ENCODE assay signal across 20 mouse cellular contexts in the genomic region with DNA sequence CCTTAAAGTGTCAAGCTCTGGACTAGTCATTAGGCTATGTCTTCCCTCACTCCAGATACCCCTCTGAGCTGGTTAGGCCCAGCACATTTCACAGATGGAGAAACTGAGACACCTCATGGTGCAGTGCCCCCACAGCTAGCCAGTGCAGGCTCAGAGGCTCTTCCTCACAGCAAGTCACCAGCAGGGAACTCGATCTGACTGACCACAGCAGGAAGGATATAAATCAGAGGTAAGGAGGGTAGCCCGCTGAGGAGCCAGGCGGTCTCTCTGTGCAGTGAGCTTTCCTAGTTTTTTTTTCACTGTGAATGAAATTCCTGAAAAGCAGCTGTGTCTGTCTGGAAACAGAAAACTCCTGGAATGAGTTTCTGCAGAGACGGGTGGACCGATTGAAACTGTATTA. TPM values are rescaled to one million over a fixed set of nuclear protein-coding genes. Genes with fewer than 3 reads are reported as not detected.
A peak's percentile ranks its signal among the peaks of the same experiment; 100 is the strongest.
DNase-seq lines count a peak whose midpoint lies in the region; ATAC-seq and TF ChIP-seq lines count a peak whose summit lies in the region.
"Had no signal": no experiment of that assay in that cellular context is flagged by ENCODE, and none has a peak within 500 bp of the region (broad histone marks: within the 10 kb centered on the region; RNA-seq: fewer than 3 reads in every experiment).

No protein-coding gene starts in this region.

- 0 out of 2 replicates have a peak overlapping the region, but pooled peaks have one; percentile 31 for H3K27ac ChIP-seq in forebrain, embryonic 12.5 days
- no peak overlapping the region for H3K27ac ChIP-seq in forebrain, embryonic 11.5 days (ENCODE audit: low read depth, low read length)
- no peak overlapping the region for H3K27ac ChIP-seq in midbrain, embryonic 11.5 days (ENCODE audit: low read depth, low read length)
- no peak overlapping the region for H3K27ac ChIP-seq in midbrain, postnatal 0 days (ENCODE audit: low read depth, low read length)
- no peak overlapping the region for H3K27ac ChIP-seq in thymus, adult 2 months (ENCODE audit: control insufficient read depth, insufficient read depth, low read length)
- H3K27ac ChIP-seq: embryonic facial prominence, embryonic 15.5 days; hindbrain, embryonic 12.5 days; limb, embryonic 15.5 days; liver, embryonic 15.5 days had no signal

- TF ChIP-seq CTCF in midbrain, postnatal 0 days (IDR thresholded peaks at IDR 0.05): no peak
- TF ChIP-seq CTCF in thymus, adult 2 months (IDR thresholded peaks at IDR 0.05; ENCODE audit: borderline replicate concordance, control insufficient read depth, extremely low read depth, insufficient read depth, low read length, poor library complexity): no peak

- TF ChIP-seq POLR2A in thymus, adult 2 months (IDR thresholded peaks at IDR 0.05; ENCODE audit: control insufficient read depth, extremely low read depth, insufficient read depth, low read length, poor library complexity): no peak

- 63% methylated on average over 5 of the region's 5 CpGs for WGBS in forebrain, embryonic 12.5 days
- 71% methylated on average over 5 of the region's 5 CpGs for WGBS in forebrain, embryonic 11.5 days
- 66% methylated on average over 5 of the region's 5 CpGs for WGBS in midbrain, embryonic 11.5 days
- WGBS in midbrain, postnatal 0 days: 54% methylated on average over 5 of the region's 5 CpGs
- 68% methylated on average over 5 of the region's 5 CpGs for WGBS in thymus, adult 2 months

- no peak overlapping the region for H3K9ac ChIP-seq in forebrain, embryonic 12.5 days
- H3K9ac ChIP-seq in forebrain, embryonic 11.5 days (ENCODE audit: low read length): no peak overlapping the region
- no peak overlapping the region for H3K9ac ChIP-seq in midbrain, embryonic 11.5 days (ENCODE audit: low read length)
- H3K9ac ChIP-seq in midbrain, postnatal 0 days (replicated peaks; ENCODE audit: low read length, poor library complexity, severe bottlenecking): no peak overlapping the region
- H3K9ac ChIP-seq: embryonic facial prominence, embryonic 15.5 days; hindbrain, embryonic 12.5 days; limb, embryonic 15.5 days; liver, embryonic 15.5 days had no signal

- H3K4me1 ChIP-seq in forebrain, embryonic 12.5 days: peaks cover 18% of the 10 kb centered on the region
- peaks cover 2% of the 10 kb centered on the region; the same call in 1 of the 2 replicates for H3K4me1 ChIP-seq in forebrain, embryonic 11.5 days (replicated peaks; ENCODE audit: control insufficient read depth, insufficient read depth, low read length)
- H3K4me1 ChIP-seq in midbrain, embryonic 11.5 days (ENCODE audit: control insufficient read depth, insufficient read depth, low read length): peaks cover 4% of the 10 kb centered on the region; the same call in 1 of the 2 replicates
- no peaks in the 10 kb centered on the region for H3K4me1 ChIP-seq in midbrain, postnatal 0 days (ENCODE audit: insufficient read depth, low read length)
- H3K4me1 ChIP-seq in thymus, adult 2 months (replicated peaks; ENCODE audit: control insufficient read depth, insufficient read depth, low read length): no peaks in the 10 kb centered on the region
- H3K4me1 ChIP-seq: hindbrain, embryonic 12.5 days had no signal

- peaks cover 21% of the 10 kb centered on the region; the same call in 1 of the 2 replicates for H3K27me3 ChIP-seq in forebrain, embryonic 12.5 days
- H3K27me3 ChIP-seq in forebrain, embryonic 11.5 days (ENCODE audit: control insufficient read depth, insufficient read depth, low read length): no peaks in the 10 kb centered on the region
- no peaks in the 10 kb centered on the region for H3K27me3 ChIP-seq in midbrain, embryonic 11.5 days (ENCODE audit: control insufficient read depth, insufficient read depth, low read length)
- H3K27me3 ChIP-seq in midbrain, postnatal 0 days (ENCODE audit: insufficient read depth, low read length): no peaks in the 10 kb centered on the region
- H3K27me3 ChIP-seq in thymus, adult 2 months (ENCODE audit: control insufficient read depth, insufficient read depth, low read length): no peaks in the 10 kb centered on the region
- H3K27me3 ChIP-seq: embryonic facial prominence, embryonic 15.5 days; hindbrain, embryonic 12.5 days; limb, embryonic 15.5 days; liver, embryonic 15.5 days had no signal

- H3K9me3 ChIP-seq in forebrain, embryonic 12.5 days: no peaks in the 10 kb centered on the region
- no peaks in the 10 kb centered on the region for H3K9me3 ChIP-seq in forebrain, embryonic 11.5 days (ENCODE audit: control insufficient read depth, low read length)
- no peaks in the 10 kb centered on the region for H3K9me3 ChIP-seq in midbrain, embryonic 11.5 days (ENCODE audit: control insufficient read depth, low read length)
- no peaks in the 10 kb centered on the region for H3K9me3 ChIP-seq in midbrain, postnatal 0 days (ENCODE audit: low read length)
- H3K9me3 ChIP-seq: embryonic facial prominence, embryonic 15.5 days; hindbrain, embryonic 12.5 days; limb, embryonic 15.5 days; liver, embryonic 15.5 days had no signal

- DNase-seq in forebrain, embryonic 11.5 days (ENCODE audit: low spot score): no peak
- DNase-seq in midbrain, embryonic 11.5 days (ENCODE audit: low spot score, missing footprints): peak; percentile 79
- DNase-seq in midbrain, postnatal 0 days (ENCODE audit: low spot score): no peak
- DNase-seq in embryo, embryonic 9.5 days (ENCODE audit: extremely low spot score): peak; percentile 29
- DNase-seq in right cerebral cortex, postnatal 36 days (ENCODE audit: low spot score in 2 of 2): no peak
- DNase-seq in thymus, adult 2 months: no peak
- DNase-seq: adrenal gland, postnatal 10 days; cerebellum, adult 9-11 months; heart, postnatal 10 days; kidney, adult 9 months; midbrain, embryonic 14.5 days; thymus, postnatal 25 days had no signal

- H3K36me3 ChIP-seq in forebrain, embryonic 12.5 days (replicated peaks): no peaks in the 10 kb centered on the region
- H3K36me3 ChIP-seq in forebrain, embryonic 11.5 days (ENCODE audit: control insufficient read depth, insufficient read depth, low read length): no peaks in the 10 kb centered on the region
- no peaks in the 10 kb centered on the region for H3K36me3 ChIP-seq in midbrain, embryonic 11.5 days (ENCODE audit: control insufficient read depth, insufficient read depth, low read length)
- no peaks in the 10 kb centered on the region for H3K36me3 ChIP-seq in midbrain, postnatal 0 days (ENCODE audit: insufficient read depth, low read length)
- no peaks in the 10 kb centered on the region for H3K36me3 ChIP-seq in thymus, adult 2 months (ENCODE audit: control insufficient read depth, insufficient read depth, low read length)
- H3K36me3 ChIP-seq: embryonic facial prominence, embryonic 15.5 days; hindbrain, embryonic 12.5 days; limb, embryonic 15.5 days; liver, embryonic 15.5 days had no signal

- no peak for ATAC-seq in forebrain, embryonic 12.5 days (ENCODE audit: low FRiP score)
- ATAC-seq in forebrain, embryonic 11.5 days (replicated peaks; ENCODE audit: low FRiP score): no peak
- ATAC-seq in midbrain, embryonic 11.5 days (ENCODE audit: low FRiP score): no peak
- ATAC-seq in midbrain, postnatal 0 days (ENCODE audit: low FRiP score): no peak
- no peak for ATAC-seq in monocyte, adult 5-6 weeks (replicated peaks; ENCODE audit: insufficient number of reproducible peaks, low FRiP score, low TSS enrichment, poor library complexity, severe bottlenecking)

- H3K4me2 ChIP-seq in forebrain, embryonic 12.5 days: no peak overlapping the region
- H3K4me2 ChIP-seq in forebrain, embryonic 11.5 days (ENCODE audit: low read depth, low read length, severe bottlenecking): no peak overlapping the region
- no peak overlapping the region for H3K4me2 ChIP-seq in midbrain, embryonic 11.5 days
- H3K4me2 ChIP-seq in midbrain, postnatal 0 days (ENCODE audit: low read depth, low read length, poor library complexity, severe bottlenecking): no peak overlapping the region
- H3K4me2 ChIP-seq: embryonic facial prominence, embryonic 15.5 days; heart, embryonic 11.5 days; hindbrain, embryonic 12.5 days; limb, embryonic 15.5 days; liver, embryonic 15.5 days had no signal

- H3K4me3 ChIP-seq in forebrain, embryonic 12.5 days (replicated peaks): no peak overlapping the region
- no peak overlapping the region for H3K4me3 ChIP-seq in forebrain, embryonic 11.5 days (ENCODE audit: low read depth, low read length)
- H3K4me3 ChIP-seq in midbrain, embryonic 11.5 days (ENCODE audit: low read depth, low read length): no peak overlapping the region
- H3K4me3 ChIP-seq in midbrain, postnatal 0 days (ENCODE audit: low read depth, low read length): no peak overlapping the region
- no peak overlapping the region for H3K4me3 ChIP-seq in thymus, adult 2 months (ENCODE audit: control insufficient read depth, insufficient read depth, low read length)
- H3K4me3 ChIP-seq: embryonic facial prominence, embryonic 15.5 days; hindbrain, embryonic 12.5 days; limb, embryonic 15.5 days; liver, embryonic 15.5 days had no signal

RNA-seq across cellular contexts. Expression of a gene that starts 21.0 kb away (rescaled TPM):
- polyA plus RNA-seq in forebrain, embryonic 12.5 days (2016; fragmentation: Nextera tagmentation; extraction: Ambion mirVana): 0.85 and 0.88 TPM in 2 replicates
- polyA plus RNA-seq in forebrain, embryonic 11.5 days (2014; fragmentation: Nextera tagmentation; extraction: Ambion mirVana): 1.1 TPM in 2 replicates
- polyA plus RNA-seq in midbrain, embryonic 11.5 days (2014; fragmentation: Nextera tagmentation; extraction: Ambion mirVana): 0.39 and 1.7 TPM in 2 replicates
- 0.42 and 0.82 TPM in 2 replicates for total RNA-seq in midbrain, postnatal 0 days (2014; rRNA removed)
- 0.17 and 0.27 TPM in 2 replicates for polyA plus RNA-seq in midbrain, postnatal 0 days (2015; fragmentation: Nextera tagmentation; extraction: Ambion mirVana)
- polyA plus RNA-seq in thymus, adult 2 months (2012; rRNA removed): 0.53 and 0.59 TPM in 2 replicates
- not detected in 3 replicates for total RNA-seq in monocyte, adult 5-6 weeks (2017)
- total RNA-seq: megakaryocyte progenitor cell, adult 5-6 weeks had no signal

Comparison
In these comparisons a context has a peak if more than half of its experiments do, and no peak if none do; other contexts are left out.
1. DNase-seq: peak in midbrain, embryonic 11.5 days (single experiment) and embryo, embryonic 9.5 days (single experiment); none in forebrain, embryonic 11.5 days (single experiment), midbrain, postnatal 0 days (single experiment), right cerebral cortex, postnatal 36 days (0 of 2) and thymus, adult 2 months (single experiment).